Mouse (Mus musculus) embryo, embryonic 11.5 days (tissue): Measurements from ENCODE around the gene Sptan1.

Experiments used
- DNase-seq: peaks from one replicate; pipeline ENCODE4 v3.0.0-alpha.2; 2012; ENCODE audit warnings: low read depth, low spot score

The Sptan1 gene

DNA sequence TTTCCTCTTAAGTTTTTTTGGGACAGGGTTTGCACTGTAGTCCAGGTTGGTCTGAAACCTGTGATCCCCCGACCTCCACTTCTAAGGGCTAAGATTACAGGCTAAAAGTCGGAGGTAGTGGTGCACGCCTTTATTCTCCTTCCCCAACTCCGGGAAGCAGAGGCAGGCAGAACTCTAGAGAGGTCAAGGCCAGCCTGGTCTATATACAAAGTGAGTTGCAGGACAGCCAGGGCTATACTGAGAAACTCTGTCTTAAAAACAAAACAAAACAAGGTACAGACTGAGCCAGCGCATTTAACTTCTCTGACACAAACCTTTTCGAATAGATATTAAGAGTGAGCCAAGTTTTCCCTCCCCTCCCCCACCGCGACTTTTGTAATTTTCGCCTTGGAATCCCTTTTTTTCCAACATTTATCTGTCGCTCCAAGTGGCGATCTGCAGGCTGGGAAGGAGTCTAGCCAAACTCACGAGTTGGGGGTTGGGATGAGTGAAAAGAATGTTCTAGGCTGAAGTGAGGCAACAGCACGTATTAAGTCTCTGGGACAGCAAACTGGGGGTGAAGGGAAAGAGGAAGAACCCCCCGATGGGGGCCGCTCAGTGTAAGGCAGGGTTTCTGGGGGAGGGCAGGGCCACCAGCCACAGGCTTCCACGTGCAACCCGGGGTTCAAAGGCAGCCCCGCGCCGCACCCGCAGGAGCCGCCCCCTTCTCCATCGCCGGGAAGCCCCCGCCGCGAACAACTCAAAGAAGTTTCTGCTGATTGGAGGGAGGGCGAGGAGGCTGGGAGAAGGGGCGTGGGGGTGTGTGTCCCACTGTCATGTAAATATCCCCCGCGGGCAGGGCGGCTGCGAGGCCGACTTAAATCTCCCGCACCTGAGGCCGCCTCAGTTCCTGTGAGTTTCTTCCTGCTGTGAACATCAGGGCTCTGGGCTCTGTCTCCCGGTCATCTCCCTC lies 96.1 kb downstream of the Sptan1 start:
- DNase-seq = peak; percentile 60

DNA sequence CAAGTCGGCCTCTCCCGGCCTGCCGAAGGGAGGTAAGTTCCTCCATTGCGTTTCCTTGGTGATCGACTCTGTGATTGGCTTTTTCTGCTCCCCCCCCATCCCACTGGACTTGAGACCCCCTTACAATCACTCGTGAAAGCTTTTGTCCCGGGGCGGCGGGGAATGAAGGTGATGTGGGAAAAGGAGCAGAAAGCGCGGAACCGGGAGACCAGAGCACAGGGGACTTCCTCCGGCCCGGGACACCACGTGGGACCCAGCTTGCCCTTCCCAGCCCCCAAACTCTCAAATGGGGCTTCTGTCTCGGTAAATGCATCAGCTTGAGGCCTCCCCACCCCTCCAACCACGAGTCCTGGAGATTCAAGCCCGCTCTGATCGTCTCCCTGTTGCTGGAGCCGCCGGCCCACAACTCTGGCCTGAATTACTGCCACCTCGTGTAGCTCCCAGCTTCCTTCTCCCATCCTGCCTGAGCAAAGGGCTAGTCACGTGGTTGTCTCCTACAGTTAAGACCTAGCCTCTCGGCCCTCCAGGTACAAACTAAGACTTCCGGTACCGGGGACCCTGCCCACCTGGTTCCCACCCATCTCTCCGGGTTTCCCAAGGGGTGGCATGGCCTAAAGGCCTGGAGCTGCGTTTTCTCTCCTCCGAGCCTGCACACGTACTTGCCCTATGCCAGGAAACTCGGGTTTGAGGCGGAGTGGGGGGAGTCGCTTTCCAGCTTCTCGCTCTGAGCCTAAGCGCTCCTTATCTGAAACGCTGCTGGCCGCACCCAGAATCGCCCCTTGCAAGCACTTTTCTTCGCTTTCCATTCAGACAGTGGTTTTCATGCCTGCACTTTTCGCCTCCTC lies 97.1 kb downstream of the Sptan1 start:
- peak; percentile 53 for DNase-seq

DNA sequence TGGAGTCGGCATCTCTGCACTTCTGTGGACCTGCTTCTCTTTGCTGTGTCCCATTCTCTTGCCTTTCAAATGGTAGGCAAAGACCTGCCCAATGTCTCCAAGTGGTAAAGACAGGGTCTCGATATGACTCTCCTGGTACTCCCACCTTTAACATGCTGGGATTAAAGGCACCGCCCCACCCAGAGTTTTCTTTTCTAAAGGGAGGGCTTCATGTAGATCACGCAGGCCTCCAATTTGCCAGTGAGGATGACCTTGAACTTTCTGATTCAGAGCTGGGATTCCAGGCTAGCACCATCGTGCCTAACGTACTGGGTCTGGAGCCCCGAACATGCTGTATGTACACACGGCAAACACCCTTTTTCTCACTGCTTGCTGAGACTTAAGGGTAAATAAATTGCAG lies 97.9 kb downstream of the Sptan1 start:
- no peak for DNase-seq

DNA sequence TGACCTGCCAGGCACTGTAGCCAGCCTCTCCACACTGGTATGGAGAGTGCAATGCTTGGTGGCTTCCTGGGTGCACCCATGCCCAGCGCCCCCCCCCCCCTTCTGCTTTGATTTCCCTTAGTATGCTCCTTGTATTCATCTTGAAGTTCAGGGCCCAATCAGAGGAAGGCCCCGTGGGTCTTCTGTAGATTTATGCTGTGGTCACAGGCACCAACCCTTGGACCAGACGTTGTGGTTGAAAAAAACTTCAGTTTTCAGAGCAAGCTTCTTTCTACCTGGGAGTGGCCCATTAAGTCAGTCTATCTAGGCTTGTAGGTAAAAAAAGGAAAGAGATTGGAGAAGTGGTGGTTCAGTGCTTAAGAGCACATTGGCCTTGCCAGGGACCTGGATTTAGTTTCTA lies 98.4 kb downstream of the Sptan1 start:
- DNase-seq = no peak

DNA sequence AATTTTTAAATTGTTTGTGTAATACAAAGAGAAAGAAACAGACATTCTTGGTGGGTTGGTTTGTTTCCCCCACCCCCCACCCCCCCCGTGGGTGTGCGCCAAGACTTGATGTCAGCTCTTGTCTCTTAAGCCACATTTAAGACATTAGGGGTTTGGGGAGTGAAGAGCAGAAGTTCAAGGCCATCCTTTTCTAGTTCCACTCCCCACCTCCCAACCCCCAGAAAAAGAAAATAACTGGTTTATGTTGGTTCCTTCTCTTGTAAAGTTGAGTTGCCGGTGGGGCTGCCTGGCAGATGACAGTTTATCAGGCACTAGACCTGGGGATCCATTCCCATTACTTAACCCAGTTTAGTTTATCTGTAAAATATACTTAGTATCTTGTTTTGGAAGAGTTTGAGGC lies 98.9 kb downstream of the Sptan1 start:
- DNase-seq = no peak

DNA sequence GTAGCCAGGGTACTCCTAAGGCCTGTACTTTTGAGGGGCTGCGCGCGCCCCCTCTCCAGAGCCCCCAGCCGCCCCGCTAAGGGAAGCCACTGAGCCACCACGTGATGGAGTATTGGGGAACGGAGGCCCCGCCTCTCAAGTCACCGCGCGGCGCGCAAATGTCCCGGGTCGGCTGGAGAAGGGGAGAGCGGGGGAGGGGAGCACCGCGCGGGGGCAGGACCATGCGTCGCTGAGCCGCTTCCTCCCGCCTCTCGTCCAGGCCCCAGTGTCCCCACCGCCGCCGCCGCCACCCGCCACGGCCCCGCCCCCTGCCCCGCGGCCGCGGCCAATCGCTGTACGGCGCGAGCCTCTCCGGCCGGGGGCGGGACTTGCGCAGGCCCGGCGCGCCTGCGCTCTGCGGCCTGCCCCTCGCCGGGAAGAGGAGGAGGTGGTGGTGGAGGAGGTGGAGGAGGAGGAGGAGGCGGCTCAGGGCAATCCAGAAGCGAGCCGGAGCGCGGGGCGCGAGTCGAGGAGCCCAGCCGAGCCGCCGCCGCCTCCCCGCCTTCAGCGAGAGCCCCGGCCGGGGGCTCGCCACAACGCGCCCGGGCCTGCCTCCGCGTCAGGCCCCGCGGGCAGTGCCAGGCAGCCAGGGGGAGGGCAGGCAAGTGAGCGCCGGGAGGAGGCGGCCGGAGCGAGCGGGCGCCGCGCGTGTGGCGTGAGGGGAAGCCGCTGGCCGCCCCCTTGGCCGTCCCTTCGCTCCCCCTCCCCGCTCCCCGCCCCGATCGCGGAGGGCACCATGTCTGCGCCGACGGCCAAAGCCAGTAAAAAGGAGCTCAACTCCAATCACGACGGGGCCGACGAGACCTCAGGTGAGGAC lies 100.9 kb downstream of the Sptan1 start:
- DNase-seq = peak; percentile 94

DNA sequence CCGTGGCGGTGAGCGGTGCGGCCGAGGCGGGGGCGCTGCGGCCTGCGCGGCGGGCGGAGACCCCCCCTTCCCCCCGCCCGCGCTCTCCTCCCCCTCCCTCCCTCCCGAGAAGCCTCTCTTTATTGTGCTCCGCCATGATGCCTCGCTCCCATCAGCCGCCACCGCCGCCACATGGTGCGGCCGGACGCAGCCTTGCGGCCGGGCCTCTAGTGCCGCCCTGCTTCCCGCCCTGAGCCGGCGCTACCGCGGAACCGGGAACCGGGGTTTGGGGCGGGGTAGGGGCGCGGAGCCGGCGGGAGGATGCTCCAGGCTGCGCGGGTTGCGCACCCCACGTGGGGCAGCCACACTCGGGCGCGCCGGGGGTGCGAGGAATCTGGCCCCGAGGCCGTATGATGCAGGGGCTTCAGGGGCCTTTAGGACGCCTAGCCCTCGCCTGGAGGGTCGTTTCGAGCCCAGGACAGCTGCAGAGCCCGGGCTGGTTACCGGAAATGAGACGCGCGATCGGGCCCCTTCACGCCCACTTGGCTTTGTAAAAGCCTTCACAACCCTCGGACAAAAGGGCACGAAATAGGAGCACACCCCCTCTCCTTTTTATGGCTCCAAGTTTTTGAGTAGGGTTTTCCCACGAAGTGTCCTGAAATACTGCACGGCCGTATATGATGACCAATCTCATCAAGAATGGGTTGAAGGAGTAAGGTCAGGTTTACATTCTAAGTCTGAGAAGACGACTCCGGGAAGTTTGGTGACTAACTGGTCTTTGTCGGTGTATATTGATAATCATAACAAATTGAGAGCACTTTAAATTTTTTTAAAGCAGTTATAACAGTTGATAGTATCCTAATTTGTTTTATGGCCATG lies 101.9 kb downstream of the Sptan1 start:
- DNase-seq = no peak

DNA sequence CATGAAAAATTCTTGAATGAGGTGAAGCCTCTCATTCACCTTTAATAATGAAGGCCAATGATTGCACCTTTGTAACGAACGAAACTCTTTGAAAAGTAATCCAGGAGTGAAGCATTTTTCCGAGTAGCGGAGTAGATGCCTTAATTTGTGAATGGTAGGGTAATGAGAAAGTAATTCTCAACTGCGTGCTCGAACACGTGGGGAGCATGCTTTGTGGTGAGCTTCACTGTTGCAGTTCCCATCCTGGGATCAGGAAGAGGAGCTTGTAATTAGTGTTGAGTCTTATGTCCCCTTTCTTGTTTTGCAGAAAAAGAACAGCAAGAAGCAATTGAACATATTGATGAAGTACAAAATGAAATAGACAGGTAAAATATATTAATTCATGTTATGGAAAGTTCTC lies 102.6 kb downstream of the Sptan1 start:
- no peak for DNase-seq

DNA sequence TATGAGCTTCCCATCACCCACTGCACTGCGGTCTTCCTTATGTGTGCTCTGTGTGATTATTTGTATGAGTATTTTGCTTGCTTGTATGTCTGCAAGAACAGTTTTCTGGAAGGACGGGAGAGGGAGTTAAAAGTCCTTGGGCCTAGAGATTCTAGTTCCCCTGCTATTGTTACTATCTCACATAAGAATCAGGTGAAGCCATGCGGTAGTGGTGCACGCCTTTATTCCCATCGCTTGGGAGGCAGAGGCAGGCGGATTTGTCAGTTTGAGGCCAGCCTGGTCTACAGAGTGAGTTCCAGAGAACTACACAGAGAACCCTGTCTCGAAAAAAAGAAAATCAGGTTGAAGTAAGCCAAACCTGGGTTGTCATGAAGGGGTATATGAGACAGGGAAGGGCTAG lies 107.5 kb downstream of the Sptan1 start:
- DNase-seq = no peak

DNA sequence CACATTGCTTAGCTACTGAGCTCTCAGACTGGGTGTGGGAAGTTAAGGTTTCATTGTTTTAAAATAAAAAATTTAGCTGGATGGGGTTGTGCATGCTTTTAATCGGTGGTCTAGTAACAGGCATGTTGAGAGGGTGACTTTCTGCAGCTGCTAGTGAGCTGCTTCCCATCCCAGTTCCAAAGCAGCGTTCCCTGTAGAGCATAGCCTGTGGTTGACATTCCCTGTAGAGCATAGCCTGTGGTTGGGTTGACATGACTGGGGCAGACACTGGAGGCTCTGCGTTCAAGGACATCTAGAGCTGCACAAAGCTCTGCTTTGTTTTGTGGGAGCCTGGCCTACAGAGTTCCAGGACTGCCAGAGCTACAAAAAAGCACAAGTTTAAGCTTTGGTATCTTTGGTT lies 107.9 kb downstream of the Sptan1 start:
- DNase-seq = no peak

DNA sequence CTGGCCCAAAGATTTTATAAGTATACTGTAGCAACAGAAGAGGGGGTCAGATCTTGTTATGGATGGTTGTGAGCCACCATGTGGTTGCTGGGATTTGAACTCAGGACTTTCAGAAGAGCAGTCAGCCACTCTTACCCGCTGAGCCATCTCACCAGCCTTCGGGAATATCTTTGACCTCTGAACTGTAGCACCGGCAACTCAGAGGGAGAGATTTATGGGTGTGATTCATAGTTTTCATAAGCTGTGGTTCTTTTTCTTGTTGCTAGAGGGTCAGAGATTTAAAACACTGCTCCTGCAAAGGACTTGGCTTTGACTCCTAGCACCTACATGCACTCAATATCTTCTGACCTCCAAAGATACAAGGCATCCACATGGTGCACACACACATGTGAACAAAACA lies 110.3 kb downstream of the Sptan1 start:
- DNase-seq = no peak

DNA sequence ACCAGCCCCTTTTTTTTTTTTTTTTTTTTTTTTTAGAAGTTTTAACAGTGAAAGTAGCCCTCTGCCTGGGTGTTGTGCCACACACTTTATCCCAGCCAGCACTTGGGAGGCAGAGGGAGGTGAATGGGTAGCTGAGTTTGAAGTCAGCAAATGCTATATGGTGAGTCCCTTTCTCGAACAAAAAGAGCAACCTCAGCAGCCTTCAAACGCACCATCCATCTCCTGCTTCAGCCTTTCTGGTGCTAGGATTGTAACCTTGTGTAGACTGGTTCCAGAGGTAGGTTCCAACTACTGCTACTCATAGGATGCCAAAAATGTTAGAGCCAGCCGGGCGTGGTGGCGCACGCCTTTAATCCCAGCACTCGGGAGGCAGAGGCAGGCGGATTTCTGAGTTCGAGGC lies 111.1 kb downstream of the Sptan1 start:
- DNase-seq = no peak

DNA sequence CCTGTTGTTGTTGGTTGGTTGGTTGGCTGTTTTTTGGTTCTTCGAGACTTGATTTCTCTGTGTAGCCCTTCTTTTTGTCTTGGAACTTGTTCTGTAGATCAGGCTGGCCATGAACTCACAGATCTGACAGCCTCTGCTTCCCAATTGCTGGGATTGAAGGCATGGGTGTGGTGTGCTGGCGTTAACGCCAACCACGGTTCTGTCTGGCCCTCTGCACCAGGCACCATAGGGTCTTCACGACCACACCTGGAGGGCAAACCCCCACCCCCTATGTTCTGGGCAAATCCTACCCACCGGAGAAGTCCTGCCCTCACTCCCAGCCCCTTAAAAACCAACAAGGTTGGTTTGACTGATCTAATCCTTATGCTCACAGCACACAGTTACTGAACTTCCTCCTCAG lies 111.6 kb downstream of the Sptan1 start:
- DNase-seq = no peak

DNA sequence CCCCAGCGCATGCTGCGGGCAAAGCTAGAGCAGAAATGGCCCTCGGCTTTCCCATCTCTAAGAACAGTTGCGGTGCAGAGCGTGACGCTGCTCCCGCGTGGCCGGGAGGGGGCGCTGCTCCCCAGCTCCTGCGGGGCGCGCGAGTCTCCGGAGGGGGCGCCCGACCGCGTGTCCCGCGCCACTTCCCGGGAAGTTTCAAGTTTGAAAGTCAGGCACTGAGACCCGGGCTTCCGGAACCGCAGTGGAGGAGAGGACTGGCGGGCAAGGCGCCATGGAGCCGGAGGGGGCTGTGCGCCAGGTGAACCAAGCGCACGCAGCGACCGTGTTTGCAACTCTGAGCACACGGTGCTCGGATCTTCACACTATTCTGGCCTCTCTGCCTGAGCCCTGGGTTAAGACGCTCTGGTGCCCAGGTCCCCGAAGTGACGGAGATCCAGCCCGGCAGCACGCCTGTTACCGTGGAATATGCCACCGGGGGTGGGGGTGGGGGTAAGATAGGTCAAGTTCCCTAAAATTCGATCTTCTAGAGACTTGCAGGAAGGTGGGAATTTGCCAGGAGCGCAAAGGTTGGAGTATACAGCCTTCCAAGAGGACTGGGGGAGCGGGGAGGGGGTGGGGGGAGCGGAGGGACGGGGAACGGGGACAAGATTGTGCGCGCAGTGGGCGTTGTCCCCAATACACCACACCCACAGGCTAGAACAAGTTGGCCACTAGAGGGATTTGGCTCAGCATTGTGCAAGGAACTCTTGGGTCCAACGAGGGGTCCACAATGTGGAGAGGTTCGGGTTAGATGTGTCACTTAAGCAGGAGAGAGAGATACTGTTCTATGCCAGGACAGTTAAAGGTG lies 112.4 kb downstream of the Sptan1 start, which contains the start of gene Pkn3:
Gene Pkn3, plus strand, starts transcription at position 183 of the 847 bp plus-strand sequence.
- DNase-seq = peak; percentile 81

DNA sequence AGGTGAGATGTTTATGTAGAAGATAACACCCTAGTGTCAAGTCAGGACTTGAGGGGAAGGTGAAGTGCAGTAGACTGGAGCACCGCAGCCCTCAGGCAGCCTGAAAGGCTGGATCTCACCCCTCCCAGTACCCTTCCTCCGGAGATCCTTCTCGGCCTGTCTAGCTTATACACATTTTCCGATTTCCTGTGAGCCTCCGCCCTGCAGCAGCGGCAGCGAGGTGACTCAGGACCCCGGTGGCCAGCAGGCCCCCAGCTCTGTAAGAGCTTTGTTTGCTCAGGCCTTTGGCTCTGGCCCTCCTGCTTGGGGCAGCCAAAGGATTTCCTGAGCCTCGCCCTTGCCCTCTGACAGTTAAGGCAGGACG lies 113.0 kb downstream of the Sptan1 start:
- no peak for DNase-seq

DNA sequence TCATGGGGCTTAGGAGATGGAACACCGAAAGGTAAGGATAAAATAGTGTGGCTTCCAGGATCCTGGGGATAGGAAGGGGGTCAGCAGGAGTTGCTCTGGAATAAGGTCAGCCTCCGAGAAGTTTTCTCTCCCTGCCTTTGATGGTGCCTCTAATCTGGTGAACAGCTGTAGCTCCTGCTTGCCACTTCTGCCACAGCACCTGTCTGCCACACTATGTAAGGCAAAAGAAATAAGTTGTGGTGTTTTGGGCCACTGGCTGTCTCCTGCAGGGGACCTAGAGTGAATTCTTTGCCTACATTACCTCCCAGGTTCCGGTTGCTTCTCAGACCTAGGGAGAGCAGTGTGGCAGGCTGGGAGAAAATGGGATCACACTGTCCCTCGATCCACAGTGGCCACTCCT lies 113.4 kb downstream of the Sptan1 start:
- DNase-seq = no peak

DNA sequence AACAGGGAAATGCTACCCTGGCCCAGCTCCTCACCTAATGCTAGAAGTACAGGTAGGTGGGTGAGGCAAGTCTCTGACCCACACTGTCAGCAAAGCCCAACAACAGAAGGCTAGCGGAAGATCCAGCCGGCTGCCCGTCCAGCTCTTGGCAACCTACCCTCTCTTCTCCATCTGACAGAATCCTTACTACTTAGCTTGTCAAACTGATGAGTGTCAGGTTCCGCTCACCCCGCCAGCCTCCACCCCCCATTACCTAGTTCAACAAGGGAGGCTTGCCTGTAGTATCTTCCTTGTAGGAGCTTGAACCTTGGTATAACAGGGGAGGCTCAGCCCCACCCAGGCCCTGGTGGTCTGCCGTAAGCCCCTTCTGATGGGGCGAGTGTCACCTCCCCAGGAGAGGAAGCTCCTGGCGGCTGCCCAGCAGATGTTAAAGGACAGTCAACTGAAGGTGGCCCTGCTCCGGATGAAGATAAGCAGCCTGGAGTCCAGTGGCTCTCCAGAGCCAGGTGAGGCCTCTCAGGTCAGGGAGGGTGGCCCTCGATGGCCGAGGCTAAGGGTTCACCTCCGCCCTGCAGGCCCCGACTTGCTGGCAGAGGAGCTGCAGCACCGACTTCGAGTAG lies 114.9 kb downstream of the Sptan1 start:
- DNase-seq = no peak
